Mouse (Mus musculus): ENCODE data around the gene 5830411N06Rik. TPM values are rescaled to one million over a fixed set of nuclear protein-coding genes. Genes with fewer than 3 reads are reported as not detected.
A peak's percentile ranks its signal among the peaks of the same experiment; 100 is the strongest.

Gene 5830411N06Rik
- total RNA-seq (2014; fragmentation: Nextera tagmentation) (not detected in 2 replicates), total RNA-seq (2017) (not detected in 2 replicates)

- ATAC-seq (replicated peaks; ENCODE audit: poor library complexity, severe bottlenecking), result no peak
These were observed at the start of gene 5830411N06Rik for GRCm38 (mm10) chr7:140247216-140247615. Gene 5830411N06Rik (plus strand): TSS chr7:140247284.

GRCm38 (mm10) chr7:140201090-140201489 lies 46.0 kb upstream of the 5830411N06Rik start:
- ATAC-seq (replicated peaks; ENCODE audit: poor library complexity, severe bottlenecking), result no peak

GRCm38 (mm10) chr7:140205864-140206263 lies 41.2 kb upstream of the 5830411N06Rik start, which contains the start of gene Olfr524:
Gene Olfr524 (minus strand): TSS chr7:140205964.
- no peak for ATAC-seq (replicated peaks; ENCODE audit: poor library complexity, severe bottlenecking)

GRCm38 (mm10) chr7:140206904-140207303 lies 40.2 kb upstream of the 5830411N06Rik start:
- 0 out of 2 replicates have a peak, but pooled peaks have one; percentile 17 for ATAC-seq (replicated peaks; ENCODE audit: poor library complexity, severe bottlenecking)

- ATAC-seq (replicated peaks; ENCODE audit: poor library complexity, severe bottlenecking), result no peak
These were observed 38.9 kb upstream of the 5830411N06Rik start for GRCm38 (mm10) chr7:140208153-140208552.

GRCm38 (mm10) chr7:140208677-140209076 lies 38.4 kb upstream of the 5830411N06Rik start:
- no peak for ATAC-seq (replicated peaks; ENCODE audit: poor library complexity, severe bottlenecking)

GRCm38 (mm10) chr7:140213841-140214240 lies 33.2 kb upstream of the 5830411N06Rik start:
- no peak for ATAC-seq (replicated peaks; ENCODE audit: poor library complexity, severe bottlenecking)

GRCm38 (mm10) chr7:140217967-140218366 lies 29.1 kb upstream of the 5830411N06Rik start, which contains the start of gene Cd163l1:
Gene Cd163l1 (plus strand): TSS chr7:140218267.
- no peak for ATAC-seq (replicated peaks; ENCODE audit: poor library complexity, severe bottlenecking)

- ATAC-seq (replicated peaks; ENCODE audit: poor library complexity, severe bottlenecking), result no peak
These were observed 27.8 kb upstream of the 5830411N06Rik start for GRCm38 (mm10) chr7:140219268-140219667.

GRCm38 (mm10) chr7:140220375-140220774 lies 26.7 kb upstream of the 5830411N06Rik start:
- ATAC-seq (replicated peaks; ENCODE audit: poor library complexity, severe bottlenecking), result no peak

- no peak for ATAC-seq (replicated peaks; ENCODE audit: poor library complexity, severe bottlenecking)
These were observed 22.9 kb upstream of the 5830411N06Rik start for GRCm38 (mm10) chr7:140224209-140224608.

- no peak for ATAC-seq (replicated peaks; ENCODE audit: poor library complexity, severe bottlenecking)
These were observed 18.6 kb upstream of the 5830411N06Rik start for GRCm38 (mm10) chr7:140228476-140228875.

GRCm38 (mm10) chr7:140231026-140231425 lies 16.1 kb upstream of the 5830411N06Rik start:
- ATAC-seq (replicated peaks; ENCODE audit: poor library complexity, severe bottlenecking), result no peak

- no peak for ATAC-seq (replicated peaks; ENCODE audit: poor library complexity, severe bottlenecking)
These were observed 13.4 kb upstream of the 5830411N06Rik start for GRCm38 (mm10) chr7:140233696-140234095.

GRCm38 (mm10) chr7:140253780-140254299 lies 6.8 kb downstream of the 5830411N06Rik start:
- ATAC-seq (replicated peaks; ENCODE audit: poor library complexity, severe bottlenecking), result peak; percentile 55

GRCm38 (mm10) chr7:140295746-140296145 lies 48.7 kb downstream of the 5830411N06Rik start:
- ATAC-seq (replicated peaks; ENCODE audit: poor library complexity, severe bottlenecking), result no peak

GRCm38 (mm10) chr7:140296876-140297275 lies 49.8 kb downstream of the 5830411N06Rik start:
- no peak for ATAC-seq (replicated peaks; ENCODE audit: poor library complexity, severe bottlenecking)

- no peak for ATAC-seq (replicated peaks; ENCODE audit: poor library complexity, severe bottlenecking)
These were observed 52.3 kb downstream of the 5830411N06Rik start for GRCm38 (mm10) chr7:140299416-140299815.

- no peak for ATAC-seq (replicated peaks; ENCODE audit: poor library complexity, severe bottlenecking)
These were observed 72.8 kb downstream of the 5830411N06Rik start for GRCm38 (mm10) chr7:140319861-140320385.

- no peak for ATAC-seq (replicated peaks; ENCODE audit: poor library complexity, severe bottlenecking)
These were observed 73.5 kb downstream of the 5830411N06Rik start, which contains the start of gene Olfr525 for GRCm38 (mm10) chr7:140320558-140320957. Gene Olfr525 (plus strand): TSS chr7:140320858.

- ATAC-seq (replicated peaks; ENCODE audit: poor library complexity, severe bottlenecking), result no peak
These were observed 74.1 kb downstream of the 5830411N06Rik start for GRCm38 (mm10) chr7:140321135-140321534.

- ATAC-seq (replicated peaks; ENCODE audit: poor library complexity, severe bottlenecking), result no peak
These were observed 82.8 kb downstream of the 5830411N06Rik start for GRCm38 (mm10) chr7:140329766-140330304.

Measured in granulocyte monocyte progenitor cell, adult 5-6 weeks (primary cell).